Mouse (Mus musculus): ENCODE data around the gene Casc4.
"Not testable (repeated sequence)": the region's sequence is repeated elsewhere in the genome, so short reads cannot be mapped to it uniquely, and the experiment has no call there.

The Casc4 gene

DNA sequence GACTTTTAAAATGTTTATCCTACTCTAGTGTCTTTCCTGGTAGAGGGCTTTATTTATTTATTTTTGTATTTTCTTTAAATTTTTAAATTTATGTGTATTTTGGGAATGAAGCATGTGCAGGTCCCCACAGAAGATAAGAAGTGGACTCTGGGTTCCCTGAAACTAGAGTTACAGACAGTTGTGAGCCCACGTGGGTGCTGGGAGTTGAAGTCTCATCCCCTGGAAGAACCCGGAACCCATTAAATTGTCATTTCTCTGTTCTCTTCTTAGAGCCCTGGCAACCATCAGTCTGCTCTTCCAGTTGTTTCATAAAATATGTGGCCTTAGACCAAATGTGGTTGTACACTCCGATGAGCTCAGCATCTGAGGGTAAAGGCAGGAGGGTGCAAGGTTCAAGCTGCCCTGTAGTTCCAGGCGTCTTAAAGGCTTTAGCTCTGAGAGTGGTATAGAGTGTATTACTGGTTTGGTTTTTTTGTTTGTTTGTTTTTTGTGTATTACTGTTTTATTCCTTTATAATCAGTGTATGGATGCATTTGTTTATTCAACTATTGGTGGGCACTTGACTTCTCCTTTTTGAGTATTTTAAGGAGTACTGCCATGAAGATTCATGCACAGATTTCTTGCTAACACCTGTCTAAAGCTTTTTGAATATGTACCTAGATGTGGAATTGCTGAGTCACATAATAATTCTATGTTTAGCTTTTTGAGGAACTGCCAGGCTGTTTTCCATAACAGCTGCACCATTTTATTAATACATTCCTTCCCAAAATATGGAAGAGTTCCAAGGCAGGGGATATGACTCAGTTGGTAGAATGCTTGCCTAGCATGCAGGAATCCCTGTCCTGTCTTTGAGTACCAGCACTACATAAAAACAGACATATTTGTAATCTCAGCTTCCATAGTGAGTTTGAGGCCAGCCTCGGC, 49.5 kb downstream of the Casc4 start:
- DNase-seq (ENCODE audit: low read depth, low spot score): no peak

DNA sequence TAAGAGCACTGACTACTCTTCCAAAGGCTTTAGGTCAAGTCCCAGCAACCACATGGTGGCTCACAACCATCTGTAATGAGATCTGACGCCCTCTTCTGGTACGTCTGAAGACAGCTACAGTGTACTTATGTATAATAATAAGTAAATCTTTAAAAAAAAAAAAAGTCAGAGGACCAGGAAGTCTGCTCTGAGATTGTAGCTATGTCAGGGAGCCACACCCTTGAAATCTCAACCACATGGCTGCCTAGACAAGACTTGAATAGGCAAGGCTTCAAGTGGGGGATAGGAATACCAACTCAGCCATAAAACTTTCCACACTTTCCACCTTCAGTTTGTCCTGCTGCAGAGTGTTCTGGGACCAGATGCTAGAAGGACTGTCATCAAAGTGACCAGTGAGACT, 70.9 kb downstream of the Casc4 start:
- DNase-seq (ENCODE audit: low read depth, low spot score): not testable (repeated sequence)

DNA sequence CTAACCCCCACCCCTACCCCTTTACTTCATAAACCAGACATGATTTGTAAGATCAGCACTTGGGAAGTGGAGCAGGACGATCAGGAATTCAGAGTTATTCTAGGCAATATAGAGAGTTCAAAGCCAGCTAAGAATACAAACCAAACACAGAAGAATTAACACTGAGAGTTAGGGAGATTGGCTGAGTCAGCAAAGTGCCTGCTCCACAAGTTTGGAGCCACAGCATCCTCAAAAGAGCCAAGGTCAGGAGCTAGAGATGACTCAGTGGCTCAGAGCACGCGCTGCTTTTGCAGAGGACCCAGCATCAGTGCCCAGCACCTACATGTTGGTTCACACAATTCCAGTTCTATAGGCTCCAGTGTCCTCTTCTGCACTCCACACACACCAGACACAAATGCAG, 76.6 kb downstream of the Casc4 start:
- no peak for DNase-seq (ENCODE audit: low read depth, low spot score)

DNA sequence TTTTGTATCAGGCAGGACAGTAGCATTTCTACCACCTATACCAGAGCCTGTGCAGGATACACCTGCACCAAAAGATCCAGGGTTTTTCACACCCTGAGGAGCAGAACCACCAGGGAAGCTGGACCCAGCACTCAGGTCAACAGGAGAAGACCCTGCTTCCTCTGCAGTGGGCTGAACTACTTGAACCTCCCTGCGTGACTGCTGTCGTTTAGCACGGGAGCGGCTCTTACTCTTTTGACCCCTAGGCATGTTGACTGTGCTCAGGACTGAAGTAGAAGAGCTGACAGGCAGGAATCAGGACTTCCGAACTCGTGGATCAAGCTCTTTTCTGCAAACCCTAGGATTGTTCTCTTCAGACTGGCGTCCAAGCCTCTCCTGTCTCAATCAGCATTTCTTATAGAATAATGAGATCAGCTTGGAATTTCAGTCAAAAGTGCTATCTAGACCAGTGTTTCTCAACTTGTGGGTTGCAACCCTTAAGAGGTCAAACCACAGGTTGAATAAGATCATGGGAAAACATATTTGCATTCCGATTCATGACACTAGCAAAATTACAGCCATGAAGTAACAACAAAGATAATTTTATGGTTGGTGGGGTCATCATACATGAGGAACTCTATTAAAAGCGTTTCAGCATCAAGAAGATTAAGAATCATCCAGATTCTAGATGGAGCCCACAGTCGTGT, 88.3 kb downstream of the Casc4 start:
- DNase-seq (ENCODE audit: low read depth, low spot score): no peak

DNA sequence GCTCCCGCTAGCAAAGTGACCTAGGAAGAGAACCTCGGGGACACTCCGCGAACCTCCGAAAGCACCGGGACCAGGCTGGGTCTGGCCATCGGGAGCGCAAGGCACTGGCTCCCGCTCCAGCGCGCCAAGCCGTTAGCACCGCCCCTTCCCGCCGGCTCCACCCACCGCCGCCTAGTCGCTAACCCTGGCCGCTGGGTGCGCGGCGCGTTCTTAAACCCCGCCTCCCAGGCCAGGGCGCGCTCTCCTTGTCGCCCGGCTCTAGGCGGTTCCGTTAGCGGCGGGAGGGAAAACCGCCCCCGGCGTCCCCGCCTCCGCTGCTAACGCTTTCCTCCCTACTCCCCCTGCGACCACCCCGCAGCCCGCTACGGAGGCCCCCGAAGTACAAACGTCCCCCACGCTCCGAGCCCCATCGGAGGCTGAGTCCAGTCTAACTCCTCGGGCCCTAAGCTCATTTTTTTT, 89.0 kb downstream of the Casc4 start, which contains the start of the genes Ctdspl2 and Mageb3:
Gene Ctdspl2 (plus strand): TSS at position 237 of the 459 bp plus-strand sequence.
Gene Mageb3 (minus strand): TSS at position 328 of the 459 bp plus-strand sequence.
- peak; percentile 87 for DNase-seq (ENCODE audit: low read depth, low spot score)

DNA sequence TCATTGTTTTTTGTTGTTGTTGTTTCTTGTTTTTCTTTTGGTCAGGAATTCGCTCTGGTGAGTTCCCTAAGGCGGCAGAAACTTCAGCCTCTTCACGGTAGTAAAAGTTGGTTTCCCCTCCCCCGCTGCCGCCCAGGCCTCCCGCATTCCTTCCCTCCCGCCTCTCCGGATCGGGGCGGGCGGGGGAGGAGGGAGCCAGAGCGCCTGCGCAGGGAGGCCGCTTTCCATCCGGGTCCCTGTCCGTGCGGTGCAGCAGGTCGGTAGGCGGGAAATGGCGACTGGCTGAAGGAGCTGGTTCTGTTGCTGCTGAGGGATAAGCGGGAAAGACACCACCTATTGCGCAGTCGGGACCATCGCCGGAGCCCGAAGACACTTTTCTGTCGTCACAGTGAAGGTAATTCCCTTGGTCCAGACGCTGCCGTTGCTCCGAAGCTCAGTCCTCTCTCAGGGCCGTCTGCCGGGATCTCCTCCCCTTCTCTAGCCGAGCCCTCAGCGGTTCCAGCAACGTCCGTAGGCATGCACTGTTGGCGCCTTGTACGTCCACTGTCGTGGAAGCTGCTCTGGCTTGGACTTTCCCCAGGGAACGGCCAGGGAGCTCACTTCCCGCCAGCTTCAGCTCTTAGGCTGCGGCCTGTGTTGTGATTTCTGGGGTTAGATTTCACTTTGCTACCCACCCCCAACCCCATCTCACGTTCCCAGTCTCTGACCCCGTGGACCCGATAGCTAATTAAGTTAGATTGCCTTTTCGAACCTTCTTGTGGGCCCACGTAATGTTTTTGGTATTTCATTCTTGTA, 89.7 kb downstream of the Casc4 start:
- peak; percentile 91 for DNase-seq (ENCODE audit: low read depth, low spot score)

DNA sequence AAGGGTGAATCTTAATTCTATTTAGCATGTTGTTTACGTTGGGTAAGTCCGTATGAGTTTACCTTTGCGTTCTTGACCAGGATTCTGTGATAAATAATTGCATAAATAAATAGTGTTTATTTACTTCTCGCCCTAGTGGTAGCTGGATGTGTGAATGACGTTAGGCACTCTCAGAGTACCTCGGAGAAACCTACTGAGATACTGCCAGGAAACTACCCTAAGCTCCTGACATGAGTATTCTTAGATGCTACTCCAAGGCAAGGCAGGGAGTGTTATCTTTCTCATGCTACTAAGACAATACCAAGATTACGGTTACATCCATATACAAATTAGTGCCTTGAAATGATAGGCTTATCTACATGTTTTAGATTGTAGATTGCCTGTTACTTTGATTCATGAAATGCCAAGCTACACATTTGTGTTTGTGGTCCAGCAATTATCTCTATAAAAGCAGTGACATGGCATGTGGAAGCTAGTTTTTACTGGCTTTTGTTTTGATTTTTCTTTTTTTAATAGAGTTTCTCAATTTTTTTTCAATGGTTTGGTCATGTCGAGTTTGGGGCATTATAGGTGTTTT, 90.5 kb downstream of the Casc4 start:
- DNase-seq (ENCODE audit: low read depth, low spot score): no peak
